Mouse (Mus musculus) hindbrain, embryonic 11.5 days (tissue): ENCODE measurements around the gene Trim71. TPM values are rescaled to one million over a fixed set of nuclear protein-coding genes. Genes with fewer than 3 reads are reported as not detected.
A peak's percentile ranks its signal among the peaks of the same experiment; 100 is the strongest.

Experiments used
- ATAC-seq: fragments of 200-750 bp; cut with Nextera tagmentation; 2 replicates; pipeline ENCODE4 v1.8.0; 2017; ENCODE audit warnings: mild to moderate bottlenecking, moderate TSS enrichment, moderate library complexity; ENCODE audit not compliant: low FRiP score
- DNase-seq: peaks from one replicate; pipeline ENCODE4 v3.0.0-alpha.2; 2015; ENCODE audit warnings: low spot score
- H3K27ac ChIP-seq: fragments of 300-500 bp; sonication (generic); 2 replicates; pipeline ENCODE4 v1.5.1; 2014; ENCODE audit warnings: mild to moderate bottlenecking, low read depth, low read length
- H3K27me3 ChIP-seq: fragments of 300-500 bp; sonication (generic); 2 replicates; pipeline ENCODE4 v1.6.1; 2014; ENCODE audit warnings: mild to moderate bottlenecking, low read length, moderate library complexity, mixed read lengths; ENCODE audit not compliant: control insufficient read depth, insufficient read depth
- H3K36me3 ChIP-seq: fragments of 300-500 bp; sonication (generic); 2 replicates; pipeline ENCODE4 v1.6.1; 2014; ENCODE audit warnings: mild to moderate bottlenecking, low read length, moderate library complexity, mixed read lengths; ENCODE audit not compliant: control insufficient read depth, insufficient read depth
- H3K4me1 ChIP-seq: fragments of 300-500 bp; sonication (generic); replicated peaks from 2 replicates; pipeline ENCODE4 v1.6.1; 2014; ENCODE audit warnings: low read length, mixed read lengths; ENCODE audit not compliant: control insufficient read depth, insufficient read depth
- H3K4me2 ChIP-seq: fragments of 300-500 bp; sonication (generic); replicated peaks from 2 replicates; pipeline ENCODE4 v1.6.1; 2014; ENCODE audit warnings: mild to moderate bottlenecking, low read depth, low read length
- H3K4me3 ChIP-seq: fragments of 300-500 bp; sonication (generic); 2 replicates; pipeline ENCODE4 v1.5.1; 2014; ENCODE audit warnings: low read depth, low read length
- H3K9ac ChIP-seq: fragments of 300-500 bp; sonication (generic); 2 replicates; pipeline ENCODE4 v1.6.1; 2014; ENCODE audit warnings: low read depth, low read length
- H3K9me3 ChIP-seq: fragments of 300-500 bp; sonication (generic); 2 replicates; pipeline ENCODE4 v1.6.1; 2016; ENCODE audit warnings: low read length; ENCODE audit not compliant: control insufficient read depth
- WGBS: fragments of 180-500 bp; shearing (Covaris S2); extraction: QIAGEN DNeasy Blood & Tissue Kit; methylation state at CpG from one replicate; pipeline ENCODE4 v1.1.7; 2014; 5-methylcytosine and 5-hydroxymethylcytosine counted together
- polyA plus RNA-seq: library from polyadenylated mRNA; unstranded; fragments of >200 nt; fragmentation: Nextera tagmentation; extraction: Ambion mirVana; gene quantifications from 2 replicates; pipeline ENCODE4 v1.2.1, GENCODE M21; 2014

The Trim71 gene
- polyA plus RNA-seq, 1 experiment from 2014 or later: 2.7 TPM

DNA sequence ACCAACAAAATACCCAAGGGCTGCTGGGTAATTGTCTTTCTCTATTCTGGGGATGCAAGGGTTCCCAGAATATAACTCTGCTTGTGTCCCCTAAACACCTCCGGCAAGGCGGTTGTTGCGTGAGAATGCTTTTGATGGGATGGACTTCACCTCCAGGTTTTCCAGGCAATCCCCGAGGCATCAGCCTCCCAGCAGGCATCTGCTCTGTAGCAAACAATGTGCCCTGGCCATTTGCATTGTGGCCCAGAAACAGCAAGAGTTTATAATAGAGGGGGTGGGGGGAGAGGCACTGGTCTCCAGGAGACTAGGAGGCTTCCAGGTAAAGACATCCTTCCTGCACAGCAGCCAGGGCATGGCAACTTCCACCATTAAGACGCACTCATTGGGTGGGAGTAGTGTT lies 15.1 kb downstream of the Trim71 start:
- DNase-seq: no peak

DNA sequence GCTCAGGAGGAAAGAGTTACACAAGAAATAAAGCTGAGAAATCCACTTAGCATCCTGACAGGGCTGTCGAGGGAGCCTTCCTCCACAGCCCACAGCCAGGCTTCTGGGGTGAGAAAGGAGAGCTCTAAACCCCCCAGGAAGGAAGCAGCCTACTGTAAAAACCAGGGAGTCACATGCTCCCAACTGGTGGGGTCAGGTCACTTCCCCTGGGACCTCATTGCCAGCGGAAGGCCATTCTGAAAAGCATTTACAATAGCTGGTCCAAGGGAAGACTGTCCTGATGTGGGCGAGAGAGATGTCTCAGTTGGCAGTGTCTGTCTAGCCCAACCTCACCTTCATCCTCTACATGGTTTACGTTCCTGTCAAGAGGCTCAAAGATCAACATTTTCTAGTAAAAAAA lies 15.7 kb downstream of the Trim71 start:
- Histone ChIP-seq H3K27ac (no peak overlapping the region), H3K4me2 (no peak overlapping the region), H3K9ac (no peak overlapping the region), H3K4me1 (peaks cover 13% of the 10 kb centered on the region; the same call in 1 of the 2 replicates), H3K9me3 (no peaks in the 10 kb centered on the region), H3K27me3 (no peaks in the 10 kb centered on the region), H3K36me3 (no peaks in the 10 kb centered on the region), H3K4me3 (no peak overlapping the region)
- no peak for DNase-seq
- ATAC-seq: no peak
- 16% methylated on average over 4 of the region's 4 CpGs for WGBS

More for the DNA sequence above, 15.1 kb downstream of the Trim71 start:
- ATAC-seq: peak; percentile 55
- no peak overlapping the region for H3K4me2 ChIP-seq
- no peak overlapping the region for H3K4me3 ChIP-seq
- H3K36me3 ChIP-seq: no peaks in the 10 kb centered on the region
- H3K9ac ChIP-seq: no peak overlapping the region
- H3K27ac ChIP-seq: no peak overlapping the region
- H3K9me3 ChIP-seq: no peaks in the 10 kb centered on the region
- H3K27me3 ChIP-seq: no peaks in the 10 kb centered on the region
- H3K4me1 ChIP-seq: peaks cover 13% of the 10 kb centered on the region
- WGBS: 4% methylated on average over 5 of the region's 5 CpGs

DNA sequence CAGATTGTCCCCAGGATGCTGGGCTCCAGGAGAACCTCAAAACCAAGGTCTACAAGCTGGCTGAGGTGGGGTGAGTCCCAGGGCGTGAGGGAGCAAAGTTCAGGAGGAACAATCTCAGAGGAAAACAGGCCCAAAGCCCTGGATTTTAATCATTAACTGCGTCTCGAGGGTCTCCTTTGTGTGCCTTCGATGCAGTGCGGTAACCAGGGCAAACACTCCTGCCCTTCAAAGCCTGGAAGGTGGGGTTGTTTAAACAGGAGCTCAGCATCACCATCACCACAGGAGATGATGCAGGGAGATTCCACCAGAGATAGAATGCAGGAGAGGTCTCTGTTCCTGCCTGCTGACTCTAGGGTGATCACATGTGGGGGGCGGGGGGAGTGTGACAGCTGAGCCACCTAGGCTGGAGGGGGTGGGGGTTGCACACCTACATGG lies 16.5 kb downstream of the Trim71 start:
- no peak overlapping the region for H3K4me2 ChIP-seq
- H3K27me3 ChIP-seq: no peaks in the 10 kb centered on the region
- H3K4me1 ChIP-seq: peaks cover 13% of the 10 kb centered on the region; the same call in 1 of the 2 replicates
- H3K9me3 ChIP-seq: no peaks in the 10 kb centered on the region
- 0 out of 2 replicates have a peak overlapping the region, but pooled peaks have one; percentile 23 for H3K9ac ChIP-seq
- no peak; the same call in 1 of the 2 replicates for ATAC-seq
- H3K36me3 ChIP-seq: no peaks in the 10 kb centered on the region
- no peak overlapping the region for H3K4me3 ChIP-seq
- H3K27ac ChIP-seq: 0 out of 2 replicates have a peak overlapping the region, but pooled peaks have one; percentile 36
- WGBS: 23% methylated on average over 6 of the region's 6 CpGs
- DNase-seq: no peak

GRCm38 (mm10) chr9:114546765-114547164 lies 17.4 kb downstream of the Trim71 start:
- Histone ChIP-seq H3K36me3 (no peaks in the 10 kb centered on the region), H3K27ac (no peak overlapping the region), H3K27me3 (no peaks in the 10 kb centered on the region), H3K9ac (no peak overlapping the region), H3K4me1 (peaks cover 13% of the 10 kb centered on the region; the same call in 1 of the 2 replicates), H3K4me2 (no peak overlapping the region), H3K4me3 (no peak overlapping the region), H3K9me3 (no peaks in the 10 kb centered on the region)
- 65% methylated on average over 12 of the region's 12 CpGs for WGBS
- DNase-seq: no peak
- ATAC-seq: no peak

DNA sequence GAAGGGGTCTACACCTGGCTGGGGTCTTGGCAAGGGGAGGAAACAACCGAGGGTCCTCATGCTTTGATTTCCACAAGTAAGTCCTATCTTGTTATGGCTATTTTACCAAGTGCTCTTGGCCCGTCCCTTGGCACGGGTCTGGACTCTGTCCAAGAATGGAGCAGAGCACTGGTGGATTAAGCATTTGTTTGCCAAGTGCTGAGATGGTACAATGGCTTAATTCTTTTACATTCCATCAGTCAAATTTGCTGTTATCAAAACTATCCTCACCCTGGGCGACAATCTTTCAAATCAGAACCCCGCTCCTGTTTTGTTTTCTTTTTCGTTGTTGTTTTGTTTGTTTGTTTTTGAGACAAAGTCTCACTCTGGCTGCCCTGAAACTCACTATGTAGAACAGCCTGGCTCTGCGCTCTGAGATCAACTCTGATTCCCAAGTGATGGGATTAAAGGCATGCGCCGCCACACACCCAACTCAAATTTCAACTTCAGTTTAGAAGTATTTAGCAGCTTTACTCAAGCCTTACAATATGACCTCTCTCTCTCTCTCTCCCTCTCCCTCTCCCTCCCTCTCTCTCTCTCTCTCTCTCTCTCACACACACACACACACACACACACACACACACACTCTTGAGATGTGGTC lies 19.3 kb downstream of the Trim71 start:
- no peak for DNase-seq
- H3K4me1 ChIP-seq: peaks cover 13% of the 10 kb centered on the region; the same call in 1 of the 2 replicates

GRCm38 (mm10) chr9:114543882-114544753 lies 20.1 kb downstream of the Trim71 start:
- no peak overlapping the region for H3K4me3 ChIP-seq
- H3K4me2 ChIP-seq: no peak overlapping the region
- no peaks in the 10 kb centered on the region for H3K36me3 ChIP-seq
- H3K9me3 ChIP-seq: no peaks in the 10 kb centered on the region
- peaks cover 11% of the 10 kb centered on the region; the same call in 1 of the 2 replicates for H3K4me1 ChIP-seq
- H3K27ac ChIP-seq: peak overlapping the region; percentile 32; the same call in 1 of the 2 replicates
- no peak for DNase-seq
- no peak overlapping the region for H3K9ac ChIP-seq
- no peaks in the 10 kb centered on the region for H3K27me3 ChIP-seq
- no peak for ATAC-seq
- 70% methylated on average over 16 of the region's 17 CpGs for WGBS

More for the DNA sequence above, 19.3 kb downstream of the Trim71 start:
- H3K4me2 ChIP-seq: no peak overlapping the region
- H3K27me3 ChIP-seq: no peaks in the 10 kb centered on the region
- no peaks in the 10 kb centered on the region for H3K9me3 ChIP-seq
- no peaks in the 10 kb centered on the region for H3K36me3 ChIP-seq
- 62% methylated on average over 9 of the region's 9 CpGs for WGBS
- H3K4me3 ChIP-seq: no peak overlapping the region
- no peak overlapping the region for H3K27ac ChIP-seq
- no peak for ATAC-seq
- no peak overlapping the region for H3K9ac ChIP-seq

- H3K9ac ChIP-seq: no peak overlapping the region
- WGBS: 32% methylated on average over 1 of the region's 1 CpGs
- no peak overlapping the region for H3K27ac ChIP-seq
- H3K4me2 ChIP-seq: no peak overlapping the region
- ATAC-seq: no peak
- peaks cover 13% of the 10 kb centered on the region for H3K4me1 ChIP-seq
- H3K27me3 ChIP-seq: no peaks in the 10 kb centered on the region
- no peaks in the 10 kb centered on the region for H3K36me3 ChIP-seq
- no peak for DNase-seq
- no peaks in the 10 kb centered on the region for H3K9me3 ChIP-seq
- no peak overlapping the region for H3K4me3 ChIP-seq
Measured at GRCm38 (mm10) chr9:114541279-114541741, 22.9 kb downstream of the Trim71 start.

DNA sequence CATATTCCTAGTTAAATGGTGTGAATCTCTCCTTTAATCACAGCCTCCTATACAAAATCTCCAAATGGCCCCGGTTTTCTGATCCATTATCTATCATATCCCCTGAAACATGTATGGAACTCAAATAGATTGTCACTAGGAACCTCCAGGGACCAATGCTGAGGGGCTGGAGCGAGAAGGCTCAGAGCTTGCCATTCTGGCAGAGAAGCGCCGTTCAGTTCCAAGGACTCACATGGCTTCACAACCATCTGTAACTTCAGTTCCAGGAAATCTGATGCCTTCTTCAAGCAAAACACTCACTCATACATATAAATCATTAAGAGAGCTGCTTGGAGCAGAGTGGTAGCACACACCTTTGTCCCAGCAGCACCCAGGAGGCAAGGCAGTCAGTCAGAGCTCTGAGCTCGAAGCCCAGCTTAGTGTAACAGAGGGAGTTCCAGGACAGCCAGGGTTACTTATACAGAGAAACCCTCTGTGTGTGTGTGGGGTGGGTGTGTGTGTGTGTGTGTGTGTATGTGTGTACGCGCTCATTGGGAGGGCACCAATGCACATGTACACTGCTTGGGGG lies 25.1 kb downstream of the Trim71 start:
- no peaks in the 10 kb centered on the region for H3K36me3 ChIP-seq
- ATAC-seq: no peak
- no peaks in the 10 kb centered on the region for H3K9me3 ChIP-seq
- H3K4me3 ChIP-seq: no peak overlapping the region
- WGBS: 65% methylated on average over 7 of the region's 7 CpGs
- no peaks in the 10 kb centered on the region for H3K27me3 ChIP-seq
- no peak overlapping the region for H3K4me2 ChIP-seq
- no peak overlapping the region for H3K27ac ChIP-seq
- no peak for DNase-seq
- no peak overlapping the region for H3K9ac ChIP-seq
- H3K4me1 ChIP-seq: peaks cover 13% of the 10 kb centered on the region
